Mouse (Mus musculus) heart, adult 9 months (tissue): ENCODE measurements around the gene Oxct1.

Experiments
- DNase-seq, 2 experiments: peaks; one replicate each; pipeline ENCODE4 v3.0.0; 2022; ENCODE audit warnings: low spot score in 2 of 2

The Oxct1 gene

DNA sequence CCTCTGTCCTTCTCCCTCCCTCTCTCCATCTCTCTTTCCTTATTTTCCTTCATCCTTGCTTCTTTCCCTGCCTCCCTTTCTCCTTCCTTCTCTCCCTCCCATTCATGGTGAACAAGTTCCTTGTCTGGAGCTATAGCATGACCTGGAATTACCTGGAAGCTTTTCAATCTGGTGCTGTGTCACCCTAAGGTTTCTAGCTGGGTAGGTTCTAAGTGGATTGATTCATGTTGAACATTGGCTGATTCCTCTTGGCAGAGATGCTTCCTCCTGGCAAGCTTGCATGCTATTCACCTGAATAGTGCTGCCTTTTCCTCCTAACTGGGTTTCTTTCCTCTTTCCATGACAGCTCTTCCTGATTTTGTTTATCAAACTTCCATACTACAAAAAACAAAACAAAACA is 2.8 kb downstream of the Oxct1 start:
- DNase-seq = no peak

DNA sequence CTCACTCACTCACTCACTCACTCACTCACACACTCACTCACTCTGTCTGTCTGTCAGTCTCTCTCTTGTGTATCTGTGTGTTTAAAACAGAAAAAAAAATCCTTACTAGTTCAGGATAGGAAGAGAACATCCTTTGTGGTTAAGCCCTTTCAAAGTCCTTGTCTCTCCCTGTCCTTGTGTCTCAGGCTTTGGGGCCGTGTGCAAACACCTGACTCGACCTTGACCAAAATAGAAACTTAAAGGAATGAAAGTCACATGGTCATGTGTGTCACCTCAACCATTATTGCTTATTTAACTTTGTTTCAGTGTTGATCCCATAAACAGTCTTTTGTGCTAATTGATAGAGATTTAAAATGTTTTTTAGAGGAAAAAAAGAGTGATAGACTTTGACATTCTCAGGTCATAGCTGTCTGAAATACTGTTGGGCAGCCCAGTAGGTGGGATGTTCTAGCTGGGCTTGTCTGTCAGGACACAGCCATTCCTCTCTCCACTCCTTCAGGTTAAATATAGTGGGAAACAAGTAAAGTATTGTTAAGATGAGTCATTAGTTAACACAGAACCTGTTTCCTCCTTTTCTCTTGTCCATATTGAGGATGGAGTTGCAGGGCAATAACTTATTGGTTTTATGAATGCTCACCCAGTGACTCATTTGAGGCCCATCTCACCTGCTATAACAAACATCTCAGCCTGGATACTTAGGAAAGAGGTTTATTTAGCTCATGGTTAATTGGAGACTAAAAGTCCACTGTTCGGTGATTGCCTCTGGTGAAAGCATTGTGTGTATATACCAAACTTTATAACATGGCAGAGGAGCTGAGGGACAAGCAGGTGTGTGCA is 7.2 kb downstream of the Oxct1 start:
- DNase-seq = peak in 1 of 2 experiments; percentile 15

GRCm38 (mm10) chr15:4042423-4042822 is 16.2 kb downstream of the Oxct1 start:
- no peak for DNase-seq

DNA sequence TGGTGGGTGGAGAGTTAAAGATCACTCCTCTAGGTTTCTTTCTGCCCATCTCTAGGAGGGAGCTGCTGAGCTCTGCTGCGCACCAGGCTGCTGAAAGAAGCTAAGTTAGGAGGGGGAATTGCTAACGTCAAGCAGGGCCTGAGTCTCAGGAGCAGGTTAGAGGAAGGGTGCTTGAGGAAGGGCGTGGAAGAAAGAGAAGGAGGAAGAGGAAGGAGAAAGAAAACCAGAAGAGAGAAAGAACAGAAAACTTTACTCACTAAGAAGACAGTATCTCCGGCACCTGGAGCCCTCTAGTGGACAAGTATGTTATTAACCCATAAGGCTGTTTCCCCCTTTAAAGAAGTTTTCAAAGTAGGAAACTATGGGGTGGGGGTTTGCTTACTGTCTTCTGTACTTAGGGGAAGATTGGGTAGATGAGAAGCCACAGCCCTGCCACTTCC is 16.9 kb downstream of the Oxct1 start:
- DNase-seq = peak in 1 of 2 experiments; percentile 16

DNA sequence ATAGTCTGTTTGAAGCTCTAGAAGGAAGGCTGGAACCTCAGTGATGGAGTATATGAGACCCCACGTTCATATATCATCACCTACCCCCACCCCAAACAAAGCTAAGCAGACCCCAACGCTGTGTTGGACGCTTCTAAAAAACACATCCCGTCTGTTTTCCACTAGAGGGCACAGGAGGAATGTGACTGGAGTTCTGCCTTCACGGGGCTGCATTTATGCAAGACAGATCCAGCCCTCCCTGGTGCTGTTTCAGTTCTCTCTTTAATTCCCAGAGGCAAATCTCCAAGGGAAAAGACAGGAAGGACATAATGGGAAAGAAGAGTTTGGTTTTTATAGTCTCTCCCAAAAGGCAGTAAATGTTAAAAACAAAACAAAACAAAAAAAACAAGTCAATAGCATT is 30.4 kb downstream of the Oxct1 start:
- DNase-seq = peak; percentile 19 to 35

- no peak for DNase-seq
Observed at GRCm38 (mm10) chr15:4063574-4063973, 37.4 kb downstream of the Oxct1 start.

GRCm38 (mm10) chr15:4064013-4064412 is 37.8 kb downstream of the Oxct1 start:
- DNase-seq = no peak

- DNase-seq = no peak
Observed at GRCm38 (mm10) chr15:4064694-4065093, 38.5 kb downstream of the Oxct1 start.

- DNase-seq = no peak
Observed at GRCm38 (mm10) chr15:4067273-4067990, 41.2 kb downstream of the Oxct1 start.

GRCm38 (mm10) chr15:4077978-4078377 is 51.8 kb downstream of the Oxct1 start:
- no peak for DNase-seq

DNA sequence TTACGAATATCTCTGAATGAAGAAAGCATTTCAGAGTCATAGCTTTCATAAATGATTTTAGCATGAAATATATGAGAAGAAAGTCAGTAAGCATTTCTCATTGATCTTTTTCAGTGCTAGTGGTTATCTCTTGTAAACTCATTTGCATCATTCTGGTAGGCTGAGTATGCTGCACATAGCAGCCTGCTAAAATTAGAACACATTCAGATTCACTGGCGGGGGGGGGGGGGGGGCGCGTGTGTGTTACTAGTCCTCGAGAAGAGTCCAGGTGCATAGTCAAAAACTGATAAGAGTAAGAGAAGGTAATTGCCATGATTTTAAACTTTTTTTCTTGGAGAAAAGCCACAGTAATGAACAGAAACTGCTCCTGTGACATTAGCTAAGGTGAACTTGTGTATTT is 52.6 kb downstream of the Oxct1 start:
- DNase-seq = no peak

- DNase-seq = no peak
Observed at GRCm38 (mm10) chr15:4079425-4080189, 53.4 kb downstream of the Oxct1 start.

GRCm38 (mm10) chr15:4085600-4086384 is 59.6 kb downstream of the Oxct1 start:
- DNase-seq = no peak

GRCm38 (mm10) chr15:4087446-4087845 is 61.3 kb downstream of the Oxct1 start:
- DNase-seq = no peak

DNA sequence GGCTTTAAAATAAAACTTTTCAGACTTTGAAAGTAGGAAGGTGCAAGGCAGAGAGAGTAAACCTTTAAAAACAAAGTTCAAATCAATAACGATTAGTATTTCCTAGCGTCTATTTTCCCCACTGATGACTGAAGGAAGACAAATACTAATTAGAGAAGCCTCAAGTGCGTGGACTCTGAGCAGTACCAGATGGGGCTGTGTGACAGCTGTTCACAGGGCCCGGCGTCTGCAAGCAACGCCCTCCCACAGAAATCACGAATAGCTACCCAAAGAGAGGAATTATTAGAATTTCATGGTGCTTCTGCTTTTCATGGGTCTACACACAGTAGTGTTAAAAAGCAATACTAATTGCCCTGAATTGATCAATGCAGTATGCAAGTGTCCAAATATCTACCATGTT is 61.7 kb downstream of the Oxct1 start:
- DNase-seq = no peak

- DNase-seq = no peak
Observed at GRCm38 (mm10) chr15:4090601-4091000, 64.4 kb downstream of the Oxct1 start.

DNA sequence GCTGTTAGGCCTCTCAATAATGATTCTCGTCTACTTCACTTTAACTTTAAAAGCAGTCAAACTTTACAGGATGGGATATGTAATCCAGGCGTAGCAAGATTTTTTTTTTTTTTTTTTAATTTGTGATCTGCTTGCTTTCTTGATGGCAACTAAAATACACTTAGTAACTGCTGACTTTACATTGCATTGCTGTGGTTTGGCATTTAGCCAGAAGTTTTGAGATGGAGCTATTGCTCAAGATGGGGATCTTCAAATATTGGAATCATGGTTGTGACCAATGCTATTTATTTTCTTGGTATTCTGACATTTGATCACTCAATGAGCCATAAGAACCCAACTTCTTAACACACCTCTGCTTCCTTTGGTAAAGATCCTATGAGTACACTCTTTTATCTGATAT is 66.4 kb downstream of the Oxct1 start:
- DNase-seq = no peak

DNA sequence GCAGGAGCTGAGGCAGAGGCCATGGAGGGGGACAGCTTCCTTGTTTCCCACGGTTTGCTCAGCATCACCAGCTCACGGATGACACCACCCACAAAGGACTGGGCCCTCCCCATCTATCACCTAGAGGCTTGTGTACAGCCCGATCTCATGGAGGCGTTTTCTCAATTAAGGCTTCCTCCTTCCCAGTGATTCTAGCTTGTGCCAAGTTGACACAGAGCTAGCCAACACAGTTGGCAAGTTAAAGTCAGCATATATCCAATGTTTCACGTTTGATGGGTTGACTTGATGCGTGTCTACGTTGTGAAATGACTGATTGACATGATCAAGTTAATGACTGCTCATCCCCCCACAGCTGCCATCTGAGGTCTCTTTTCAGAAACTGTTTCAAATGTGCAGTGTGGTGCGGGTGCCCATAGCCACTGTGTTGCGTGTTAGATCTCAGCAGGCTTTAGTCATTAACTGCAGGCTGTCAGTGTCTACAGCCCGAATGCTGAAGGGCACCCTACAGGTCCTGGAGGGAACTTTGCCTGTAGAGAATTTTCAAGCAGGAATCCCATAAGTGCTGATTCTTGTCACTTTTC is 74.2 kb downstream of the Oxct1 start:
- no peak for DNase-seq

GRCm38 (mm10) chr15:4101025-4101424 is 74.8 kb downstream of the Oxct1 start:
- DNase-seq = no peak

GRCm38 (mm10) chr15:4104319-4104718 is 78.1 kb downstream of the Oxct1 start:
- DNase-seq = no peak

- no peak for DNase-seq
Observed at GRCm38 (mm10) chr15:4105498-4105897, 79.3 kb downstream of the Oxct1 start.
